Mouse (Mus musculus) kidney, adult 2 months (tissue): ENCODE measurements around the gene Klk13.
"Not testable (repeated sequence)": the region's sequence is repeated elsewhere in the genome, so short reads cannot be mapped to it uniquely, and the experiment has no call there.

ENCODE experiments used
- CTCF ChIP-seq: fragments of 200-500 bp; conservative IDR thresholded peaks from 2 replicates; pipeline ENCODE4 v1.5.1; 2011; ENCODE audit warnings: low read depth, mild to moderate bottlenecking, control low read depth, low read length, moderate library complexity, mixed read lengths; ENCODE audit not compliant: insufficient read depth, insufficient read length
- POLR2A ChIP-seq: fragments of 200-500 bp; IDR thresholded peaks from one replicate; pipeline ENCODE4 v1.6.1; 2011; ENCODE audit warnings: low read depth, low read length, control low read depth

- peak; percentile 33 for TF ChIP-seq CTCF
- TF ChIP-seq POLR2A = not testable (repeated sequence)
Observed at GRCm38 (mm10) chr7:43682511-43682910, 29.9 kb upstream of the Klk13 start.
